Mouse (Mus musculus): ENCODE measurements around the gene Eif3g. TPM values are rescaled to one million over a fixed set of nuclear protein-coding genes. Genes with fewer than 3 reads are reported as not detected.

Eif3g gene
- polyA plus RNA-seq (2012; rRNA removed) = 115 and 117 TPM in 2 replicates

- DNase-seq (ENCODE audit: extremely low spot score in 1 of 2, low spot score in 1 of 2) = peak in 1 of 2 experiments; percentile 89
These were observed at the start of gene Eif3g for GRCm38 (mm10) chr9:20898511-20899073. Eif3g (minus strand) TSS chr9:20898623.

- no peak for DNase-seq (ENCODE audit: extremely low spot score in 1 of 2, low spot score in 1 of 2)
These were observed 47.9 kb upstream of the Eif3g start for GRCm38 (mm10) chr9:20946066-20946880.

- DNase-seq (ENCODE audit: extremely low spot score in 1 of 2, low spot score in 1 of 2) = no peak
These were observed 46.4 kb upstream of the Eif3g start for GRCm38 (mm10) chr9:20944697-20945370.

- no peak for DNase-seq (ENCODE audit: extremely low spot score in 1 of 2, low spot score in 1 of 2)
These were observed 45.5 kb upstream of the Eif3g start for GRCm38 (mm10) chr9:20943911-20944310.

GRCm38 (mm10) chr9:20943396-20943795 lies 45.0 kb upstream of the Eif3g start:
- no peak for DNase-seq (ENCODE audit: extremely low spot score in 1 of 2, low spot score in 1 of 2)

- DNase-seq (ENCODE audit: extremely low spot score in 1 of 2, low spot score in 1 of 2) = no peak
These were observed 24.8 kb upstream of the Eif3g start for GRCm38 (mm10) chr9:20923258-20923657.

- no peak for DNase-seq (ENCODE audit: extremely low spot score in 1 of 2, low spot score in 1 of 2)
These were observed 17.7 kb upstream of the Eif3g start for GRCm38 (mm10) chr9:20916160-20916559.

- peak; percentile 49 to 50 for DNase-seq (ENCODE audit: extremely low spot score in 1 of 2, low spot score in 1 of 2)
These were observed 11.5 kb upstream of the Eif3g start for GRCm38 (mm10) chr9:20909948-20910347.

- DNase-seq (ENCODE audit: extremely low spot score in 1 of 2, low spot score in 1 of 2) = no peak
These were observed 3.7 kb upstream of the Eif3g start for GRCm38 (mm10) chr9:20902174-20902491.

- DNase-seq (ENCODE audit: extremely low spot score in 1 of 2, low spot score in 1 of 2) = peak in 1 of 2 experiments; percentile 66
These were observed 3.2 kb upstream of the Eif3g start for GRCm38 (mm10) chr9:20901466-20902173.

- no peak for DNase-seq (ENCODE audit: extremely low spot score in 1 of 2, low spot score in 1 of 2)
These were observed 500 bp downstream of the Eif3g start for GRCm38 (mm10) chr9:20897736-20898510.

GRCm38 (mm10) chr9:20895382-20895781 lies 3.0 kb downstream of the Eif3g start:
- no peak for DNase-seq (ENCODE audit: extremely low spot score in 1 of 2, low spot score in 1 of 2)

GRCm38 (mm10) chr9:20894629-20895028 lies 3.8 kb downstream of the Eif3g start:
- no peak for DNase-seq (ENCODE audit: extremely low spot score in 1 of 2, low spot score in 1 of 2)

- no peak for DNase-seq (ENCODE audit: extremely low spot score in 1 of 2, low spot score in 1 of 2)
These were observed 4.7 kb downstream of the Eif3g start for GRCm38 (mm10) chr9:20893590-20894343.

GRCm38 (mm10) chr9:20893069-20893468 lies 5.4 kb downstream of the Eif3g start:
- no peak for DNase-seq (ENCODE audit: extremely low spot score in 1 of 2, low spot score in 1 of 2)

- DNase-seq (ENCODE audit: extremely low spot score in 1 of 2, low spot score in 1 of 2) = no peak
These were observed 6.2 kb downstream of the Eif3g start for GRCm38 (mm10) chr9:20892104-20892653.

GRCm38 (mm10) chr9:20891339-20892103 lies 6.9 kb downstream of the Eif3g start:
- DNase-seq (ENCODE audit: extremely low spot score in 1 of 2, low spot score in 1 of 2) = no peak

GRCm38 (mm10) chr9:20890411-20890810 lies 8.0 kb downstream of the Eif3g start:
- no peak for DNase-seq (ENCODE audit: extremely low spot score in 1 of 2, low spot score in 1 of 2)
